Mouse (Mus musculus) thymus, postnatal 4 days (tissue): ENCODE results near the gene Nefh.

Source experiments
- DNase-seq: peaks from one replicate; pipeline ENCODE4 v3.0.0; 2021

Nefh gene

DNA sequence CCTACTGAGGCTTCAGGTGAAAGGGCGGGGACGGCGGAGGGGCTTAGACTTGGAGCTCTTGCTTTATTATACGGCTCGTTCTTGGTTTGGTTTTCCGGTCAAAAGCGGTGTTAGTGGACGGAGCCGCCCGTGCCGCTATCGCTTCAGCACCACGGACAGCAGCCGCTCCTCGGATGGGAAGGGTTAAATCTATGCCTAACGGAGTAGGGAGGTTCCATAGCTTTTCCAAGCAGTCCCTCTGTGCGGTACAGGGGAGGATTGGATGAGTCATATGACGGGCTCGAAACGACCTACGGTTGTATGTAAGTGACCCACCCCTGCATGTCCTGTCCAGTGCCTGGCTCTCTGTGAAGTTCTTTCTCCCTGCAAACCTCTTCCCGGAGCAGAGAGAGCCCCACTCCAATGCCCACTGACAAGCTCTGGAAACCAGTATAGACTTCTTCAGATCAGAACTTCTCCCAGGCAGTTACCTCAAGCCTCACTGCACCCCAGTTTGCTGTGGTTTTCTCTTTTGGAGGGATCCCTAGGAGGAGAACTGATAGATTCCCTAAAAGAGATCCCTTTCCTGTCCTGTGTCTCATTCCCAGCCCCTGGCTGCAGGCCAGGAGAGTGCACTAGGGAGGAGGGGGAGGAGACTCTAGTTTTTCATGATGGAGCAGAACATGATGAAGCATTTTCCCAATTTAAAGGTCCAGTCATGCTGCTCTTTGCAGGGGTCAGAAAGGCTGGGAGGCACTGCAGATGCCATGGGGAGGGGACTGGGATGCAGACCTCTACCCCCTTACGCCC lies 1.6 kb upstream of the Nefh start:
- peak; percentile 73 for DNase-seq

DNA sequence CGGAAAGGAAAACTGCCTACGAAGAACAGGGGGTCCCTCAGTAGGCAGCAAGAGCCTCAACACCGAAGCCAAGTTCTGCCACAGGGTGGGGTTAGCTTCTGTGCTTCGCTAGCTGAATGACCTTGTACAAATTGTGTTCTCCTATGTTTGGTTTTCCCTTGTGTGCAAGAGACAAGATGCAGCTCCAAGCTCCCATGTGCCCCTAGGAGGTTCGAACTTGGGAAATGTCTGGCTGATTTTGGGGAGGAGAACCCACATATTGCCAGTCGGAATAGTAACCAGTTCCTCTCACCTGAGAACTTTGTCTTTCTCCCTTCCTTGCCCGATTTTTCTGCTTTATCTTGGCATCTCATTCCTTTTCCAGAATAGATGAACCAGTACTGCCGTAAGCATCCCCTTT lies 928 bp upstream of the Nefh start:
- DNase-seq = no peak

DNA sequence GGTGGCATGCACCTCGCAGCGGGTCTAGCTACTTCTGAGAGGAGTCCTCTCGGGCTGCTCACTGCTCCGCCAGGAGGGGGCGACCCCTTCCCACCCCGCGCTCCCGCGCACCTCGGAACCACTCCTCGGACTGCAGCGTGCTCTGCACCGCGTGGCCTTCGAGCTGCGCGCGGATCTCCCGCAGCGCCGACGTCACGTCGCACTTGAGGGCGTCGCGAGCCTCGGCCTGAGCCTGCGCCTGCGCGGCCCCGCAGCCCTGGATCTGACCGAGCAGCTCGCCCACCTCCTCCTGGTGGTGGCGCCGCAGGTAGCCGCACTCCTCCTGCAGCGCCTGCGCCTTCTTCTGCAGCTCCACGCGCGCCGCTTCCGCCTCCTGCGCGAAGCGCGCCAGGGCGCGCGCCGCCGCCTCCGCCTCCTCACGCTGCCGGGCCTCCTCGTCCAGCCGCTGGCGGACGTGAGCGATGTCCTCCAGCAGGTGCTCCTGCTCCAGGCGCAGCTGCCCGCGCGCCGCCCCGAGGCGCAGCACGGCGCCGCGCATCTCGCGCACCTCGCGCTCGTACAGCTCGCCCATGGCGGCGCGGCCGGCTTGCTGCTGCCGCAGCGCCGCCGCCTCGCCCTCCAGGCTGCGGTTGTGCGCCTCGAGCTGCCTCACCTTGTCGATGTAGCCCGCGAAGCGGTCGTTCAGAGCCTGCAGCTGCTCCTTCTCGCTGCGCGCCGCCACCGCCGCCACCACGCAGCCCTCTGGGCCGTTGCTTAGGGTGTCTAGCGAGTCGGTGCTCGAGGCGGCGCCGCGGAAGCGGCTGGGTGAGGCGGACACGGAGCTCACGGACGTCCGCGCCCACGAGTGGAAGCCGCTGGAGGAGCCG lies 684 bp downstream of the Nefh start:
- peak; percentile 87 for DNase-seq

DNA sequence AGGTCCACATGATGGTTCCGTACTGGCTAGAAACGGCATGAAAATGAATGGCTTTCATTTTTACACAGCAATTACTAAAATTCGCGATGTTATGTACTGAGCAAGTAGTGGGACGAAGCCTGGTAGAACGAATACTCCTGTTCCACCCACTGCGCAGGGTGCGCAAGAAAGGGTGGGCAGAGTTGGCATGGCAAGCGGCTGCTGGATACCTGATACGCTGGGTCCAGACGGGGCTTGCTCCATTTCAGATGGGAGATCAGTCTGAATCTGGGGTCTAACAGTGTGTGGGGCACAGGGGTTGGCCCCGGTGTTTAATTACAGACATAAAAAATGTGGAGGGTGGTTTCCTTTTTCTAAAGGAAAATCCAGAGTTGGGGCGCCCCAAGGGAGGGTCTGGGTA lies 1.3 kb downstream of the Nefh start:
- no peak for DNase-seq

DNA sequence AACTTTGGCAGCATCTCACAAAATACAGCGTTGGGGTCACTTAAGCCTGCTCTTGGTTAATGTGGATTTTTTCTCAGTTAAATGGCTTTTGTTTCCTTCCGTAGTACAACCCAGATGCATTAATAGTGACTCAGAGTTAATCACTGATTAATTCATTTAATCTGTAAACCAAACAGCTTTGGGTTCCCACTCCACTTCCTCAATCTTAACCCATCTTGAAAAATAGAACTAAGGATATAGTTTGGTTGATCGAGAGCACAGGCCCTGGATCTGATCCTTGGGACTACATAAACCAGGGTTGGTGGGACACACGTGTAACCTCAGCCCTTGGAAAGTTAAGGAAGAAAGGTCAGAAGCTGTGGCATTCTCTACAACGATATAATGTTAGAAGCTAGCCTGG lies 11.6 kb downstream of the Nefh start:
- DNase-seq = no peak

DNA sequence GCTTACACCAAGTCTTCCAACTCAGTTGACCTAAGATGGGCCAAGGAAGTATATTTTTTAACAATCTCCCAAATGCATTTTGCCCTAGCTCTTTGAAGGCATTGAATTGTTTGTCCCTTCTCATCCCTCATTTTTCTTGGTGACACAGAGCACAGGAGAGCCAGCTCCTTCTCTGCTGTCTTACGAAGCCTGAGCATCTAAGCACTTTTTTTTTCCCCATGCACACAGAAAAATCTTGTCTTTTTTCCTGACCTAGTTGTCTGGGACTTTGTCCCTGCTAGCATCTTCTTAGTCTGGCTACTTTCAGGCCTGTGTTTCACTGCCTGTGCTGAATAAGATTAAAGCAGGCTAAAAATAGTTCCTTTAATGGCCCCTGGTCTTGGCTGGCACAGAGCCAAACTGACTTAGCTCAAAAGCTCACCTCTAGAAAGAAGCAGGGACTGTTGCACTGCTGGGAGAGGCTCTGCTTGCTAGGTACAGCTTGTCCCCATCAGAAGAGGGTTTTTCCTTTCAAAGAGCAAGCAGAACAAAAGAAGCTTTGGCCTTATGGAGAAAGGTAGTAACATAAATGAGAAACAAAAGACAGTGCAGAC lies 16.8 kb downstream of the Nefh start:
- DNase-seq = no peak

DNA sequence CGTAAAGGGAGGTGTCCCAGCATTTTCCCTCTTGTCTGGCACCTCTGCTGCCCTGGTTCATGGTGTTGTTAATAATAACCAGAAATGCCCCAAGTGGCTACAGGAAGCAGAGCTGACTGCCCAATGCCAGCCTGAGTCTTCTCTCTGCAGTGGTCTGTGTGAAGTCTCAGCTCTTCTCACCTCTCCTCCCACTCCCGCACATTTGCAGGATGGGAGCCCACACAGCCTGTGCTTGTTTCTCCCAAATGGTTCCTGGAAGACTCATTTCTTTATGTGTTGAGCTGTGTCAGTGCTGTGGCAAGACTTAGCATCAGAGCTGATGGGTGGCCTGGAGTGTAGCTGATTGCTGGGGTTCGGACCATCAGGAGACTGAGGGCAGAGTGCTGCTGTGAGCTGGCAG lies 20.6 kb downstream of the Nefh start:
- DNase-seq = no peak

DNA sequence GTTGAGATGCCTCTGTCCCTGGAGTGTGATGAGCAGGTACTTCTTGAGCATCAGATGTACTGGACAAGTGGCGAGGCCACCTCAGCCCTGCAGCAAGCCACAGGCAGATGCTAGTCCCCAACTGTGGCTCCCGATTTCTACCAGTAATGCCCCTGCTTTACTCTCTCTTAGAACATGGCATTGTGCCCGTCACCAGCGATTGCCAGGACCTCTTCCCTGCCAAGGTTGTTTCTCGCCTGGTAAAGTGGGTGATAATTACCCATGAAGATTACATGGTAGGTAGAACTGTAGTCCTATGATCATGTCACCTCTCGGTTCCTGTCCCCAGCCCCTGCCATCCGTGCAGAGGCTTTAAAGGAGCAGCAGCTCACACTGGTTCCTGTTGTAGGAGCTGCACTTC lies 26.1 kb downstream of the Nefh start:
- DNase-seq = no peak

DNA sequence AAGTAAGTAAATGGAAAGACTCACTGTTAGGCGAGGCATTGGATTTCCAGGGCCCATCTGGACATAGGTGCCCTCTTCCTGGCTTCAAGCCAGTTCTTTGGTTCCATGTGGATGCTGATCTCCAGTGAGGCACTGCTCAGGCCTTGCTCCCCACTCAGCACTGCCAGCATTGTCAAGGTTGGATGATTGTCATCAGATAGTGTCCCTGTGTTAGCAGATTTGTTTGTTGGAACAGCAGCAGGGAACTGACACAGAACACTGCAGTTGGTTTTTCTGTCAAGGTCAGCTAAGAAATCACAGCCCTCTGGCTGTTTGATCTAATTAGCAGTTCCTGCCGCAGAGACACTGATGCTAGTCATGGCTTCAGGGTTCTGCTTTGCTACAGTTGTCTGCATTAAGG lies 26.6 kb downstream of the Nefh start:
- no peak for DNase-seq

DNA sequence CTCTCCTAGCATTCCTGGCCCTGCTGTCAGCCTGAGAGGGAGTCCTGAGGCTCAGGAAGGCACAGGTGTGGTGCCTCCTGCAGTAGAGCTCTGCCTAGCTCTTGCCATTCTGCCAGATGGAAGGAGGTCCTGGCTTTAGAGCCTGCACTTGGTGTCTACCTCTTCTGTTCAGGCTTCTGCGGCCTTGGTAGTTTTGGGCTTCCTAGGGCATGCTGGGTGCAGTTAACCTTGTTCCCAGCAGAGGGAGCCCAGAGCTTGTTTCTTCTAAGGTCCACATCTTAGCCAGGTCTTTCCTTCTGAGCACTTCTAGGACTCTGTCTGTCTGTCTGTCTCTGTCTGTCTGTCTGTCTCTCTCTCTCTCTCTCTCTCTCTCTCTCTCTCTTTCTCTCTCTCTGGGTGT lies 31.8 kb downstream of the Nefh start:
- DNase-seq = peak; percentile 72

DNA sequence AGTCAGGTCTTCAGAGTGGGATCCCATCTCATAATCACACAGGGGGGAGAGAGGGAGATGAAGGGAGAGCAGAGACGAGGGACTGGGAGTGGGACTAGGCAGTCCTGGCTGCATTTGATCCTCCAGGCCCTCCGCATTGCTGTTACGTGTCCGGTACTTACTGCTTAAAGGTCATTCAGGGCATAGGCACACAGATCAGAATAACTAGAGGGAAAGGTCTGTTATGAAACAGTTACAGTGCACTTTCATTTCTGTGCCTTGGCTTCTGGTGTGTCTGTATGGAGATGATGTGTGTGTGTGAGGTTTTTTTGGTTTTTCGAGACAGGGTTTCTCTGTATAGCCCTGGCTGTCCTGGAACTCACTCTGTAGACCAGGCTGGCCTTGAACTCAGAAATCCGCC lies 41.6 kb downstream of the Nefh start:
- DNase-seq = no peak

DNA sequence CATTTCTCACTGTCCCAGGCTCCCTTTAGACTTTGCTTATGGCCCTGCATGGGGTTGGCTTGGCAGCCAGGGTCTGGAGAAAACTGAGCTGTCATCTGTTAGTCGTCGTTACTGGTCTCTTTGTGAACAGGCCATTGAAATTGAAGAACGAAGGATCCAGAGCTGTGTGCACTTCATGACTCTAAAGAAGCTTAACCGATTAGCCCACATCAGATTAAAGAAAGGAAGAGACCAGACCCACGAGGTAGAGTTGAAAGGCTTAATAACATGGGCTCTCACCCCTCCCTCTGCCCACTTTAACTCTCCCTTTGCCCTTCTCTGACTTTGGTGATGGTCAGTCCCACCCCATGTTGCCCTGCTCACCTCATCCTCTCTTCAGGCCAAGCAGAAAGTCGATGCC lies 45.9 kb downstream of the Nefh start:
- DNase-seq = no peak

DNA sequence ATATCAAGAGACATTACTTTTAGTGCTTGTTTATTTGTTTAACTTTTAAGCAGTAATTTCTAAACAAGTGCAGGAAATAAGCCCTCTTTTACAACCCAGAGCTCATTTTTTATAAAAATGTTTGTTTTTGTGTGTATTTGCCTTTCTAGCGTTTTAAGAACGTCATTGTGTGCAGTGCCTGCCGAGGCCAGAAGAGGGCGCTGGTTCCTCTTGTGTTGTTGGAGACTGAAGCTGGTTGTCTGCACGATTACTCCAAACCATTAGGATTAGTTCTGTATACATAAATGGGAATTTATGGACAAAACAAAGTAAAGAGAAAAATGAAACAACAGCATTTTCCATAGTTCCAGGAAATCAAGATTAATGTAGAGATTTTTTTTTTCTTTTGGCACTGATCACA lies 47.4 kb downstream of the Nefh start:
- DNase-seq = peak; percentile 60

DNA sequence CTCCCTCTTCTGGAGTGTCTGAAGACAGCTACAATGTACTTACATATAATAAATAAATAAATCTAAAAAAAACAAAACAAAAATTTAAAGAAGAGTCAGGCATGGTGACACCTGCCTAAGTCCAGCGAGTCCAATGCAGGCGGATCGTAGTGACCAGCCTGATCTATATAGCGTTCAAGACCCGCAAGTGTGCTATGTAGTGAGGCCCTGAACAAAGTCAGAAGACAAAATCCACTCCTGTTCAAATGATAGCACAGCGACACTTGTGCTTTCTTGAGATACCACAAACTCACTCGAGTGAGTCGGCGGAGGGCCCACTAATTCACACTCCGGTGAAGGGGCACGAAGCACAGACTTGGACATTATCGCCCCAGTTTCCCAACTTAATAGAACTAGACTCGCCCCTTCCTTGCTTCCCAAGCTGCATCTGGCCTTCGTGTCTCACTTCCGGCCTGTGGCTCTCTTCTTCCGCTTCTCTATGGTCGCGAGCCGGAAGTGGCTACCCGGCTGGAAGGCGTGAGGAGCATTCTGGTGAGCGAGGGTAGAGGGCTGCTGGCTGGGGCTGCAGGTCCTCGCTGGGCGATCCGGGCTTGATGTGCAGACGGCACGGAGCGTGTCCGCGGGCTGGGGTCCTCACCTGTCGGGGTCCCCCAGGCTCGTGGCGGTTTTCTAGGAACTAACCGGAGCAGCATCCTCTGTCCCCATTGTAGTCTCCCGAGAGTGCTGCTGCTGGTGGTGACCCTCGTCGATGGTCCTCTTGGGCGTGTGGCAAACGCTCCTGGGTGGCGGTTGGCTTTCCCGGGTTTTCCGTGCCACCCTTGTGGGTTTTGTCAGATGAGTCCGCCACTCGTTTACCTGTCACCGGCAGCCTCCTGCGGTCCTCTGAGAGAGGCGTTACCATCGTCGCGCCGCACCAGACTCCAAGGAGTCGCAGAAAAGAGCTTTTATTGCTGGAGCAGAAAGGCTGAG lies 52.7 kb downstream of the Nefh start, which contains the start of gene Thoc5:
TSS of gene Thoc5 (plus strand) at position 473 of the 969 bp plus-strand sequence.
- peak; percentile 81 for DNase-seq
